Mouse (Mus musculus) spleen, adult 18-20 months (tissue): Measurements from ENCODE around the gene Sult1a1.

ENCODE experiments used
- DNase-seq, 2 experiments: peaks; one replicate each; pipeline ENCODE4 v3.0.0; 2022; ENCODE audit warnings: mixed read lengths in 2 of 2

Gene Sult1a1

DNA sequence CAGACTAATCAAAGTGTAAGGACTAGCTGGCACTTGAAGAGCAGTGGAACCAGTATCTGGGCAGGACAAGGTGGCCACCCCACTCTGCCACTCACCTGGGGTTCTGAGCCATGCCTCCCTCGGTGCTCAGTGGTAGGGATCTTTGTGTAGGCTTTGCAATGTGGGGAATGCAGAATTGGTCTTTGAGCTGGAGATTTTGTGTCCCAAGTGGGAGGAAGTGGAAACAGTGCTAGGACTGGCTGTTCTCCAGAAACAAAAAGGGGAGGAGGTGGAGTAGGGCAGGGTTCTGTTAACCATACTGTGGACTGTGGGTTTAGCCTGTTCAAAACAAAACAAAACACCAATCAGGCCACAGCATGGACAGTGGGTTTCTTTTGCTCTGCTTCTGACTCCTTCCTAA lies at the start of gene Sult1a1:
Gene Sult1a1 (minus strand): TSS at position 226 of the 400 bp plus-strand sequence.
- no peak for DNase-seq

DNA sequence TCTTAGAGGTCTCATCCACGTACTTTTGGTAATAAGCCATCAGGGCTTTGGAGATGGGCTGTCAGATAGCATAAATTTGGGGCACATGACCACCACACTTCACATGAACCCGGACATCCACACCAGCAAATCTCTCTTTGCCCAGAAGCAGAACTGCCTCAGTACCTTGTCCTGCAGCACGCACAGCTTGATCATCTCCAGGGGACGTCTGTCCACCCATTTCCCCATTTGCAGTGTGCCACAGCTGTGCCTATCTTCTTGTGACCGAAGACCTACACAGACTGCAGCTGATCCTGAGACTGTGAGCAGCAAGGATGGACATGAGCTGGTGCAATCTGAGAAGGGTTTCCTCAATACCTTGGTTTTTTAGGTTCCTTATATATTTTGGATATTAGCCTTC lies 49.4 kb upstream of the Sult1a1 start:
- DNase-seq: no peak

DNA sequence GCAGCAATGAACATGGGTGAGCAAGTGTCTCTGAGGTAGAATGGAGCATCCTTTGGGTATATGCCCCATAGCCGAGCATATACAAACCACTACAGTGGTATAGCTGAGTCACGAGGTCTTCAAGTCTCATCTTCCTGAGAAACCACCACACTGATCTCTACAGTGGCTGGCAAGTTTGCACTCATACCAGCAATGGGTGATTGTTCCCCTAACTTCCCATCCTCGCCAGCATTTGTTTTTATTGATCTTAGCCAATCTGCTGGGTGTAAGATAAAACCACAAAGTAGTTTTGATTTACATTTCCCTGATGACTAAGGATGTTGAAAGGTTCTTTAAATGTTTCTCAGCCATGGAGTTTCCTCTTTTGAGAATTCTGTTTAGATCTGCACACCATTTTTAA lies 48.8 kb upstream of the Sult1a1 start:
- no peak for DNase-seq

DNA sequence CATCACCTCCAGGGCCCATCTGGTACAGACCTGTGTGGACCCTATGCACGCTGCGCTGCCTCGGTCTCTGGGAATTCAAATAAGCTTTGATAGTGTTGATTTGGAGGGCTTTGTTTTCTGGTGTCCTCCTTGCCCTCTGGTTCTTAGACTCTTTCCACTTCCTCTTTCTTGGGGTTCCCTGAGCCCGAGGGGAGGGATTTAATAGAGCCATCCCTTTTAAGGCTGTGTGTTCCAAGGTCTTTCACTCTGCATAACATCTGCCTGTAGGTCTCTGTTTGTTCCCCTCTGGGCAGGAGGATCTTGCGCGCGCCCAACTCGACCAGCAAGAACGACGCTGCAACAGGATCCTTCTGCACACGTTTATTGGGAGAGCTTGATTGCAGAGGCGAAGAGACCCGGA lies 45.4 kb upstream of the Sult1a1 start:
- no peak for DNase-seq

DNA sequence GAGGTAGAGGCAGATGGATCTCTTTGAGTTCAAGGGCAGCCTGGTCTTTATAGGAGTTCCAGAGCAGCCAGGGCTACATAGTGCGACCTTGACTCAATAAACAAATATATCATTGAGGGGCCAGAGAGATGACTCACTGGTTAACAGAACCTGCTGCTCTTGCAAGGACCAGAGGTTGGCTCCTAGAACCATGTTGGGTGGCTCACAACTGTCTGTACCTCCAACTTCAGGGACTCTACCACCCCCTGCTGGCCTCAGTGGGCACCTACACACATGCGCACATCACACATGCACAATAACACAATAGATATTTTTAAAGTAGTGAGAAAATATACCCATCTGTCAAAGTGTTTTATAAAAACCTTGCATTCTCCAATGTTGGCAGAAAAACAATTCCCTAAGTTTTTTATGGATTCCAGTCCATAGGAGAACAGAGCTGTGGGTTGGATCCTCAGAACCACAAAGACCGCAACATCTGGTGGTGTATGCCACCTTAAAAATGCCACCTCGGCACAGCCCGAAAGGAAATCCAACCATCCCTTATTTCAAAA lies 42.6 kb upstream of the Sult1a1 start:
- DNase-seq: no peak

DNA sequence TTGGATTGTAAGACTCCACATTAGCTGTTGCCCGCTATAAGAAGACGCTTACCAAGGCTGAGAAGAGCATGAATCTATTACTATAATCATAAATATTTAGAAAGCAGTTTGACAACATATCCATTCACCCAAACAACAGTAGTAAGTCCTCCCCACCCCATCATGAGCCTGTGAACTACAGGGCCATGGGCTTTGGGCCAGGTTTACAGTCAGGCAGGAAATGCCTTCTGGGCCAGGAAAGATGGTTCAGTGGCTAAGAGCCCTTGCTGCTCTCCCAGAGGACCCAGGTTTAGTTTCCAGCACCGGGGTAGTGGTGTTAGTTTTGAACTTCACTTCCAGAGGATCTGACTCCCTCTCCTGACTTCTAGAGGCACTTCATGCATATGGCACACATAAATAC lies 41.3 kb upstream of the Sult1a1 start:
- no peak for DNase-seq

DNA sequence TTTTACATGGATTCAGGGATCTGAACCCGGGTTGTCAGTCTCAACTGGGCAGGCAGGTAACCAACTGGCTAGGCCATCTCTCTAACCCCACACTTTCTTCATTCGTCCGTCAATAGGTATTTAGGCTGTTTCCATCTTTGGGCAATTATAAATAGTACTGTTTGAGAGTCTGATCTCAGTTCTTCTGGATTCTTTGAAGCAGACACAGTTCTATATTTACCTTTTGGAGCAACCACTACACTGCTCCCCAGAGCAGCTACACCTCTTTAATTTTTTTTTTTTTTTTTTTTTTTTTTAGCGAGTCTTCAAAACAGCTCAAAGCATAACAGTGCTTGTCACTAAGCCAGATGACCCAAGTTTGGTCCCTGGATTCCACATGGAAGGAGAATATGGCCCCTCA lies 39.4 kb upstream of the Sult1a1 start:
- DNase-seq: no peak

DNA sequence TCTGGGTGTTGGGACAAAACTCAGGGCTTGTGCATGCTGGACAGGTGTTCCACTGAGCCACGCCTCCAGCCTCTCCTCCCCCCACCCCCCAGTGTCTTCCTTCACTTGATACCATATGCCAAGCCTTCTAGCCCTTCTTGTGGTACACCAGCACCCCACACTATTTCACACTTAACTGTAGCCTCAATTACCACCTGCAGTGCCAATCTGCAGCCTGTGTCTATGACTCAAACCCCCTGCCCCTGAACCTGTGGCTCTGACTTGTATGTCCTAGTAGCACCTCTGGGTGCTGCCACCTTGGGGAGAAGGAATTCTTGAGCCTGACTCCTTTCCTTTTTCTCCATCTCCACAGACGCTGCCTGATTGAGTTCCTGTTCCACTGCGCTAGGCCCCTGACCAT lies 35.7 kb upstream of the Sult1a1 start:
- DNase-seq: no peak

DNA sequence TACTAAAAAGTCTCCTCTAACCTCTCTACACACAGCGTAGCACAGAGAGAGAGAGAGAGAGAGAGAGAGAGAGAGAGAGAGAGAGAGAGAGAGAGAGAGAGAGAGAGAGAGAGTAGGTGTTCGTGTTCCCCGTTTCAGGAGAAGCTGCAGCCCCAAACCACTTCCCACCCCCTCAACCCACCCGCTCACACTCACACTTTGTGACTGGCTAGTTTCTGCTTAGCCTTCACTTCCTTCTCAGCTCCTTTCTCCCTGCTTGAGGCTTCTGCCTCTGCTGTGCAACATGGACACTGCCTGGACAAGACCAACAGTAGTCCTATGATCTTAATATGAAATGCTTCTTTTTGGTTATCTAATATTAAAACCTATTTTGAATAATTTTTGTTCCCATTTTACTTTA lies 34.0 kb upstream of the Sult1a1 start:
- no peak for DNase-seq

DNA sequence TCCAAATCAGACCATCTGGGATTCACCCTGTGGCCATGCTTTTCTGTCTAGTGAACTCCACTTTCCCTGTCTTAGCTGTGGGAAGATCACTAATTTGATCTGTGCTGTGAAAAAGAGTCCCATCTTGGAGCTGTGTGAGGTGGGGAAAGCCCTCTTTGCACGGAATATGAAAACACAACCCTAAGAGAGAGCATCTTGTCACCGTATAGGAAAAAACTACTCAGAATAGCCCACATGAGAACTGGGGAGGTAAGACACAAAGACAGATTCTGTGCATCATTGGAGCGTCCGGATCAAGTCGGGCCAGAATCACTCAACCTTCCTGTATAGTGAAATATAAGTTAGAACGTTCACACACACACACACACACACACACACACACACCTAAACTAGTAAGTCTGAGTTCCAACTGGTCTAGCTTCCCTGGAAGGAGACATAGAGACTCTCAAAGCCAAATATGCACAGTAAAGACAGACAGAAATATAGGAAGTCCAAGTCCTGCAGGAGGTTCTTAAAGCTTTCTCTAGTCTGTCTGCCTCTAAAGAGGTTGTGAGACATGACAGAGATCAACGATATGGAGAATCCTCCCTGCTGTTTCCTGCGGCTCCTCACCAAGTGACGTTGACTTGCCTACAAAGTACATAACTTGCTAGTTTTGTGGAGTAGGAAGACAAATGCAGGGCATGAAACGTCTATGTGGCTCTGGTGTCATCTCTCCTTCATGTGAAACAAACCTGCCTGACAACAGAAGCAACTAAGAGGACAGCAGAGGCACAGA lies 32.1 kb upstream of the Sult1a1 start:
- DNase-seq: no peak

DNA sequence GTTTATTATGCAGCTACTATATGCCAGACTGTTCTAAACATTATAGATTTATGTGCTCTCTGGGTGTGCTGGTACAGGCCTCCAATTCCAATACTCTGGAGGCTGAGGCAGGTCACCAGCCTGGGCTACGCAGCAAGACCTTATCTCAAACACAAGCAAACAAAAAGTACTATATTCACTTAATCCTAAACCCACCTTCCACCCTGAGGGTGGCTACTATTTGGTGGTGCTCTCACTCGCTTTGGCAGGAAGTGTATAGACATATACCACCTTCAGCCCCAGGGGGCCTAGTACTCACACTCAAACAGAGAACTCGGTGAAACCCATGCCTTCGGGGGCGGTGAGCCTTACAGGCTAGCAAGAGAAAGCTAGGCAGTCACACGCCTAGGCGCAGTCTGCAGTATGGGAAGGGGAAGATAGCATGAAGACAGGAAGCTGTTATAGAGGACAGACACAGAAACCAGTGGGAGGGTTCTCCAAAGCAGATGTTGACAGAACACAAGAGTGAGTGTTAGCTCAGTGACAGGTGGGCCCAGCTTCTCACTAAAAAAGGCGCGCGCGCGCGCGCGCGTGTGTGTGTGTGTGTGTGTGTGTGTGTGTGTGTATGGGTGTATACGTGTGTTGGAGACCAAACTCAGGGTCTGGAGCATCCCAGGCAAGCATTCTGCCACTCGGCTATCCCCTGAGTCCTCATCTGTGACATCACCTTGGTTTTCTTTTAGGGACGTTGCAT lies 31.4 kb upstream of the Sult1a1 start, which contains the start of gene Coro1a:
Gene Coro1a (minus strand): TSS at position 346 of the 733 bp plus-strand sequence.
- peak; percentile 60 to 66 for DNase-seq

DNA sequence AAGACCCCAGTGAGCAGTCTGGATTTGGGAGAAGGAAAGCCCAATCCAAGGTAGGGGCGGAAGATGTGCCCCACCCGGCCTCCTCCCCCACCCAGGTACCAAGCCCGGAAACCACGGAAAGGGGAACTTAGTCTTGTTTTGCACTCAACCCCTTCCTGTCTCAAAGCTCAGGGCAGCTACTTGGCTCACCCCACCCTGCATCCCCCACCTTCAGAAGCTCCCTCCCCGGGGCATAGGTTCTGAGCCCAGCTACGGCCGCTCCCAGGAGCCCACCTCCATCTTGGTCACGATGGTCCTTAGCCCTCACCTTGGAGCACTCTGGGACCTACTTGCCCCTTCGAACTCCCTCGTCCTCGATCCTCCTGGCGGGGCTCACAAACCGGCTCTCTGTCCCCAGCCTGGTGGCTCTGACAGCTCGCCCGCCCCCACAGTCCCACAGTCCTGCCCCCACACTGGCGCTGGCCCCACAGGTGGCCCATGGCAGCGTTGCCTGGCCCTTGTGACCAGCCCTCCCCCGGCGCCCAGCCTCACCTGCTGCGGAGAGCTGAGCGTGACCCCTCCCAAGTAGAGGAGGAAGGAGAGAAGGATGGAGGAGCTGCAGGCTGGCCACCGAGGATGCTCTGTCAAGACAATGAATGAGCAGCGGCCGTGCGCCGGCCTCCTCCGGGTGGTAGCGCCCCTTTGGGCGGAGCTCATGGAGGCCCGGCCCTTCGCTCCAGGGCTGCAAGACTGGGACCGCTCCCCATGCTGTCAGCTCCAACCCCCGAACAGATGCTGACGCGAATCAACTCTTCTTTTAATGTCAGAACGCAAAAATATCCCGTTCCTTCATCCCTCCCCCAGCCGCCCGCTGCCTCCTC lies 28.1 kb upstream of the Sult1a1 start:
- DNase-seq: peak; percentile 90 to 92

DNA sequence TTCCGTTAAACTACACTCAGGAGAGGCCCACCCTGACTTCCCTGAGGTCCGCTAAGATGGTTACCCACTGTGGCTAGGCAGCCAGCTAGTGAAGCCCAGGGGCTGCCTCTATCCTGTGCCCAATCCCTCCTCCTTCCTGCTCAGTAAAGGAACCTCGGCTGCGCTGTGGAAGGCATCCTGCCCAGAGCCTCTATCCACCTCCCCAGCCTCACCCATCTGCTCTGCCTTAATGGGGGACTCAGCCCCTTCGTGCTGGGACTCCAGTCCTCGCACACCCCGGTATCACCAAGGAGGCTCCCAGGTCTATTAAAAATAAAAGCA lies 27.5 kb upstream of the Sult1a1 start:
- DNase-seq: no peak

DNA sequence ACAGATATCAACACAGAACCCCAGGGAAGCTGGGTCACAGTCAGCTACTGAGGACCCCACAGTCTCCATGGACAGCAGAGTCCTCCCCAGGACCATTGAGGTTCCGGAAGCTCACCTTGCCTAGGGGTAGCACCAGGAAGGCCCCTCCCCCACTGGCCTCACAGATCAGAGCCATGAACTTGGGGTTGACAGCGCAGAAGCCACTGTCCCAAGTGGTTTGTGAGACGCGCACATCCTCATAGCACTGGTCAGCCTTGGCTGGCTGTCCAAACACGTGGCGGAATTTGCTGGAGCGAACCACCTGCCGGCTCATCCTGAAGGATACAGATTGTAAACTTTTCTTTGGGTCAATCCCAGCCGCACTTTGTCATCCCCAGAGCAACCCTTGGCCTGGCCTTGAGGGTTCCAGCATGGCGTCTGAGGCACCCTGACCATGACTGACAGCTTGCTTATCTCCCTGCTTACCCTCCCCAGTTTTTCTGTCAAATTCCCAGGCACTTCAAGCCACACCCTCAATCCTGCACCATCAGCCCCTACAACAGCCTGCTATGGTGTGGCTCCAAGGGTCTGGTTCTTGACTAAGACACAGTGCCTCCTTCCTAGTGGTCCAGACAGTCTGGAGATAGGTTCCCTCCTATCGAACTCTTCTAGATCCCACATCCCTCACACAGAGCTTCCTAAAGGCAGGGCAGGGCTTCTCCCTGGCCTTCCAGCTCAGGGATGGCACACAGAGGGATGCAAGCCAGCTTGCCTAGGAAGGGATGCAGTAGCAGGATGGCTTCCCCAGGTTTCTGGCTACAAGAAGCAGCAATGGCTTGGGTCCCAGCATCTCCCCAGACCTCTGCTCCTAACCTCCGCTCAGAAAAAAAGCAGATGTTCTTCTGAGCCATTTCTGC lies 26.9 kb upstream of the Sult1a1 start:
- peak; percentile 67 to 72 for DNase-seq

DNA sequence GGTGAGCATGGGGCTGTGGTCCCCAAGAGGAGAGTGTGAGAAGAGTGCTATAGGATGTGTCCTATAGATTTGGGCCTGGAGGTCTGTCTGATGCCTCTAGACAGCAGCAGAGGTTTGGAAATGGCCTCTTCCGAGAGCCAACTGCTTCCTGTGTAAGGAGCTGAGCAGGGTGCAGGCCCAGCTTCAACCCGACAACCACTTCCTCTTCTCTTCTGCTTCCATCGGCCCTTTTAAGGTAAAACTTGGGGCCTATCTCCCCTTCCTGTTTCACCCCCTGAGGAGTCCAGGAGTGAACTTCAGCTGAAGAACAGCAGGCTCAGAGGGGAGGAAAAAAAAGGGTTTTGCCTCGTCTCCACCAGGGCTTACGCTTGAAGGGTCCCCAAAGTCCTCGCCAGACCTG lies 26.1 kb upstream of the Sult1a1 start:
- peak; percentile 50 to 65 for DNase-seq

DNA sequence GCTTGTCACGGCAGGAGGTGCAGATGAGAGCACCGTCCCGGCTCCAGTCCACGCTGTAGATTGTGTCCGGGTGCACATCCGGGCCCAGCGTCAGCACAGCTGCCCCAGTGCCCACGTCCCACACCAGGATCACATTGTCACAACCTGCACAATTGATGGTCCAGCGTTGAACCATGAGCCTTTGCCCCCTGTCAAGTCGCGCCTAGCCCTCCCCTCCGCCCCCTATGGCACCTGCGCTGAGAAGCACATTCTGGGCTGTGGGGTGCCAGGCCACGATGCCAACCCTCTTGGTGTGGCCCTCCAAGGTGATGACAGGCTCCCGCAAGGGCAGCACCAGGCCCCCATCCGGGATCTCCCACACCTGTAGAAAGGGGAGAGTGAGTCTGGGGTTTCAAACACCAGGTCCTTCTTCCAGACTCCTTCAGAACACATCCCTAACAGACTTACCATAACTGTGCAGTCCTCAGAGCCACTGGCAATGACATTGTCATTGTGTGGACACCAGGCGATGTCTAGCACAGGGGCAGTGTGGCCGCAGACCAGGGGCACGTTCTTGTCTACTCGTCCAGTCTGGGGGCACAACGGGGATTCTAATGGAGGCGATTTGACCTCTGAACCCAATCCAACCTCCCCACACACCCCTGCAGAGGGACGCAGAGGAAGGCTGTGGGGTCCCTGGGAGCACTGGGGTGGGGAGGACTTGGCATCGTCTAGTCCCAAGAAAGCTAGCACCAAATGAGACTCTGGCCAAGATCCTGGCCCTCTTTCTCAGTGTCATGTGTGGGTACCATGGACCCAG lies 25.5 kb upstream of the Sult1a1 start:
- peak in 1 of 2 experiments; percentile 28 for DNase-seq

DNA sequence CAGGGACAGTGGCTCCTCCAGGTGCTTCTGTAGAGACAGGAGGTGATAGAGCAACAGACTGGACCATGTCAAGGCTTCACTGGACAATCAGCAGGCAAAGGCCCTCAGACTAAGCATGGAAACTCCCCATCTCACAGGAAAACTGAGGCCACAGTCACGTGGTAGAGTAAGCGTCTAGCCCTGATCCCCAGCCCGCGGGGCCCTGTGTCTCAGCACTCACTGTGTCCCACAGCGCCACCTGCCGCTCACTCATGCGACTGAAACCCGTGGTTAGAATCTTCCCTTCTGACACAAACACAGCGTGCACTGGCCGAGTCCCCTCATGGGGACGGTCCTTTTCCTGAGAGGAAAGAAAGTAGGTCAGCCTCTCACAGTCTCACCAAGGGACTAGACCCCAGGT lies 24.8 kb upstream of the Sult1a1 start:
- peak; percentile 83 to 95 for DNase-seq

DNA sequence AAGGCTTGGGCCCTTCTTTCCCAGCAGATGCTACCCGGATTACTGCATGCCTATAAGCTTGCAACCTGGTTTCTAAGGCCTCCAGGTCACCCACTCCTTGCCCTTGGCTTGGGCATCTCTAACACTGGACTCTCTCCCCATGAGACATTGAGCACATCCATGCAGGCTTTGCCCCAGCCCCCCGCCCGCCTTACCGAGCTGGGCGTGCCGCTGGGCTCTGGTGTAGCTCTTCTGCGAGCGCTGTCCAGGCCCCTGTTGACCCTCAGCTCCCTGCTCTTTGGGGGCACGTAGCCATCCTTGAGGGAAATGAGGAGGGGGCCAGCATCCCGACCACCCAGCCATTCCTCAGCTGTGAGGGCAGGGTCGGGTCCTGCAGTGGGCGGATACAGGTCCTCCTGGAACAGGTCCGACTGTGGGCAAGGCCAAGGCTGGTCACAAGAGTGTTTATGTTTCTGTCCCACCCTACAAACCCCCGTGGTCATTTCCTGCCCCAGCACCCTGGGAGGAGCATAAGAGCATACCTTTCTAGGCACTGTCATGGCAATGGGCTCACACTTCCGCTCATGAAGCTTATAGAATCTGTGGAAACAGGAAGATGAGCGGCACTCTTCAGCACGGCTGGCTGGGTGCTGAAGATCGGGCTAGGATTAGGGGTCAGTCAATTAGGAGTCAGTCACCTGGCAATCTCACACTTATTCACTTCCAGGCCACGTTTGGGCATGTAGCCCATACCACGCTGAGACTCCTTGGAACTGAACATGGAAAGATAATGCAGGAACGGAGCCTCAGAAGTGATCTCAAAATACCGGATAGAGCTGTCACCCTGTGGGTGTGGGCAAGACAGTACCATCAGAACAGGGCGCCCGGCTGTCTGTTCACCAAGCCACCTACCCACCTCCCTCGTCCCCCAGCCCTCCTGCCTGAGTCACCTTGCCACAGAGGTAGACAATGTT lies 24.1 kb upstream of the Sult1a1 start:
- peak in 1 of 2 experiments; percentile 17 for DNase-seq

DNA sequence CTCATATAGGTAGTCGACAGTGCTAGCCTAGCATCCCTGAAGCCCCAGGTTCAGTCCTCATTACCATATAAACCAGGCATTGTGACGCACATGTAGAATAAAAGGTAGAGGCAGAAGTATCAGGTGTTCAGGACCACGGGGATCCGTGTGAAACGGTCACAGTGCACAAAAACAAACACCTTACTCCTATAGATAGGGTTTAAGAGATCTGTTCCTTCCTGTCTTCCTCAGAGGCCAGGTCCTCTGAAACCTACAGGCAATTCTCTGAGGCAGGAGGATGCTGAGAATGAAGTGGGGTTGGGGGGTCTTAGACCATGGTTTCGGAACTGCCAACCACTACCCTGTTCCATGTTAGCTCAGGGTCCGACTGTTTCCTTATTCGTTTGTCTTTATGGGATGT lies 21.6 kb upstream of the Sult1a1 start:
- DNase-seq: no peak

DNA sequence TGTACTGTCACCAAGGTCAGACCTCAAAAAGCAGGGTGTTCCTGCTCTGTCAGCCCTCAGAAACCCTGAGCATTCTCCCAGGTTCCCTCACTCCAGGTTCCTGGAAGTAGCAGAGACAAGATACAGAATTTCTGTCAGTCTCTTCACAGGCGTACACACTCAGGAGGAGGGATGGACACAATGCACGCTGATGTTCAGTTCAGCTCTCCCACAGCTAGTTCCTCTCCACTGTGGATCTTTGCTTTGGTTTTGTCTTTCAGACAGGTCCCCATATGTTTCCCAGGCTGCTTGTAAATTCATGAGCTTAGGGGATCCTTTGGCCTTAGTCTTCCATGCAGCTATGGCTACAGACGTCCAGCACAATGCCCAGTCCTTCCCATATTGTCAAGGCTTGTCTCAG lies 20.7 kb upstream of the Sult1a1 start:
- no peak for DNase-seq
